Mouse (Mus musculus) layer of hippocampus, adult 9-10 months (tissue): ENCODE results near the gene Brat1.
A peak's percentile ranks its signal among the peaks of the same experiment; 100 is the strongest.
"Not testable (repeated sequence)": the region's sequence is repeated elsewhere in the genome, so short reads cannot be mapped to it uniquely, and the experiment has no call there.

Experiments used
- DNase-seq: peaks from one replicate; pipeline ENCODE4 v3.0.0; 2022; ENCODE audit warnings: low spot score

Brat1 gene

DNA sequence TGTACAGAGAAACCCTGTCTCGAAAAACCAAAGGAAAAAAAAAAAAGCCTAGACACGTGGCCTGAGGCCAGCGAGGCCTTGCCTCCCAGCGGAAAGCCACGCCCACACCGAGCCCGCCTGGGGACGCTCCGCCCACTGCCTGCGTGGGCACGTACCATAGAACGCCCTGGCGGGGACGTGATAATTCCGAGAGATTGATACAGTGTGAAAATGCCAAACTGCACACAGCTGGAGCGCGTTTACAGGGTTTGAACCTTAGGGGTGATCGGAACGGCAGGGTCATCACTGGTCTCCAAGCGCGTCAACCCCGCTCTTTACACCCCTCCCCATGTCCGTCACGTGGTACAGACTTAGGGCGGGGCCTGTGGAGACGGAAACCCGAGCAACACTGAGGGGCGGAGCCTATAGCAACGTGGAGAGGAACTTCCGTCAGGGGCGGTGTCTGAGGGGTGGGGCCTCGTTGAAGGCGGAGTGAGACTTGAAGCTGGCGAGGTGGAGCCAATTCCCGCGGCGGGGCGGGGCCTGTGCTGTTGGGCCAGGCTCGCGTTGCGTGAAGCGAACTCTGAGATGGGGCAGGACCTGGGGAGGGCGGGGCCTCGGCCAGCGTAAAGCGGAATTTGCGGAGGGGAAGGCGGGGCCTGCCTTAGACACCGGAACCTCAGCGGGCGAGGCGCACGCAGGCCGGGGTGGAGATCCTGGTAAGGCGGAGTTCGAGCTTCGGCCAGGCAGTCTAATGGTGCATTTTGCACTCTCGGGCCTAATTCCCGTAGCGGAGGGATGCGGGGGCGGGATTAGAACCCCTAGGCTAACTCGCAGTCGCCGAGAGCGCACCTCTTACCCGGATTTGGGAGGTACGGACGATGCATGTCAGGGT, at the start of gene Brat1:
TSS of gene Brat1 (plus strand) at position 634 of the 874 bp plus-strand sequence.
- peak; percentile 98 for DNase-seq

DNA sequence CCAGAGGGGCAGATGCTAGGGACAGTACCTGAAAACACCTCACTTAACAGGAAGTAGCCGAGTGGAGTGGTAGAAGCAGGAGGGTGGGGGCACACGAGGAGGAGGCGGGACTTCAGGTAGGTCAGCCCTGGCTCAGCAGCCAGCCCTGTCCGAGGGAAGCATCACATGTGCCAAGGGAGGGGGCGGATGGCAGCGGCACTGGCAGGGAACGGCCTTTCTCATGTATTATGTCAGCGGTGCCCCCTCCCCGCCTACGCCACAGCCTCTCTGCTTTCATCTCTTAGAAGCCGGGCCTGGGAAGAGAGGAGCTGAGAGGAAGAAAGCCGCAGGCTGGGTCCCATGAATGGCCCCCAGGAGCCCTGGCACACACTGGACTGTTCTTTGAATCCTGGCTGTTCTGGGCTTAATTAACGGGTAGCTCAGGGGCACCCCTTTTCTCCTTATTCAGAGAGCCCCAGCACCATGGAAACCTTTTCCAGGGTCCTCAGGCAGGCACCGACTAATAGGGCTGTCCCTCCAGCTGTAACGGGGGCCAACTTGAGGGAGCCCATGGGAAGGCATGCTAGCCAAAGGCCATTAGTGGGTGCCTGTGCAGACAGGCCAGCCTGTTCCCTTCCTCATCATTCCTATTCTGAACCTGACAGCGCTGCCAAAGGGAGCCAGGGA, 45.1 kb upstream of the Brat1 start:
- DNase-seq = no peak

DNA sequence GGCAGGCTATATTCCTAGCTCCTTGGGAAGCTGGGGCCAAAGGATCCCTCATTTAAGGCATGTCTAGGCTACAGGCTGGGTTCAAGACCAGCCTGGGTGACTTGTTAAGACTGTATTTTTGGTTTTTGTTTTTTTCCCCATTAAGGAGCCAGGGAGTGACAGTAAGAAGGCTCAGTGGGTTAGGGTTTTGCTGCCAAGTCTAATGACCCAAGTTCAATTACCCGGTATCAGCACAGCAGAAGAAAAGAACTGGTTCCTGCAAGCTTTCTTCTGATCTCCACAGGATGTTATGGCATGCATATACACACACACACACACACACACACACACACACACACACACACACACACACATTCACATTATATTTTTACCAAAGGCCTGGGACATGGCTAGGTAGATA, 44.4 kb upstream of the Brat1 start:
- DNase-seq = no peak

DNA sequence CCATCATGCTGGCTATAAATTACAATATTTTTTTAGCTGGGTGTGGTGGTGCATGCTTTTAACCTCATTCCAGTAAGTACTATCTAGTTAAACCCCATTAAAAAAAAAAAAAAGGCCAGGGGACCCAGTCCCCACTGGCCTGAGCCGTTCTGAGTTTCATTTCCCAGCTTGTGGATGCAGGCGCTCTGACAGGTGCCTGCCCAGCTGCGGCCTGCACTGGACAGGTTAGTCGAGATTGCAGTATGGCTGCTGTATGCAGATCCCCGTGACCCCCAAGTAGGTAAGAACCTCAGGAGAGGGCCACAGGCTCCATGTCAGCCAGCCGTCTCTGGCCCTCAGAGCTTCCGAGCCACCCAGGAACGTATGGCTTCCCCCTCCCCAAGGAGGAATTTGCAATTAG, 43.4 kb upstream of the Brat1 start:
- no peak for DNase-seq

DNA sequence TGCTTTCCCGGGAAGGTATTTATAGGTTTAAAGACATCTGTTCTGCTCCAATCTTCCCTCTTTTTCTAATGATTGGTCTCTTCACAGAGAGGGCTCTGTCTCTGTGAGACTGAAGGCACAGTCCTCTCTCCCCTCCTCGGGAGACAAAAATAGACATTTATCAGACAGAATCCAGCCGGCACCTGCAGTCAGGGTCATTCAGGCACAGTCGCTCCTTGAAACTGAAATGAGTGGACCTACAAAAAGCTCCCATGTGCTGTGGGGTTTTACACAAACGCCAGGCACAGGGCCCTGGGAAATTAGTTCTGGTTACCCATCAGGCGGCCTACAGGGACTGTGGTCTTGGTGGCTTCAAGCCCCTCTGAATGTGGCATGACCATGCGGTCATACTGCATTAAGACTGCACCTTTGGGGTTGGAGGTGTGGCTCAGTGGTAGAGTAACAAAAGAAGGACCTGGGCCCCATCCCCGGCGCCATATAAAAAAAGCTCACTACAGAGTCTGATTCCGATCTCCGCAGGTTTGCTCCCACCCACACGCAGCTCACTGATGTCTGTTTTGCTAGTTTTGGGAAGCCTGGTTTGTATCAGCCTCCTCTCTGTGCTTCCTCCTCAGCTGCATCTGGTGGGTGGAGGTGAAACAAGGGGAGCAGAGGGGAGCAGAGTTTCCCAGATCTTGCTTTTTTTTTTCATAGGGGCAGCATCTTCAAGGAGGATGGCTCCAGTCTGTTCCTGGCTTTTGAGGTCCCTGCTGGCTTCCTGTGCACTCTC, 42.8 kb upstream of the Brat1 start:
- no peak for DNase-seq

DNA sequence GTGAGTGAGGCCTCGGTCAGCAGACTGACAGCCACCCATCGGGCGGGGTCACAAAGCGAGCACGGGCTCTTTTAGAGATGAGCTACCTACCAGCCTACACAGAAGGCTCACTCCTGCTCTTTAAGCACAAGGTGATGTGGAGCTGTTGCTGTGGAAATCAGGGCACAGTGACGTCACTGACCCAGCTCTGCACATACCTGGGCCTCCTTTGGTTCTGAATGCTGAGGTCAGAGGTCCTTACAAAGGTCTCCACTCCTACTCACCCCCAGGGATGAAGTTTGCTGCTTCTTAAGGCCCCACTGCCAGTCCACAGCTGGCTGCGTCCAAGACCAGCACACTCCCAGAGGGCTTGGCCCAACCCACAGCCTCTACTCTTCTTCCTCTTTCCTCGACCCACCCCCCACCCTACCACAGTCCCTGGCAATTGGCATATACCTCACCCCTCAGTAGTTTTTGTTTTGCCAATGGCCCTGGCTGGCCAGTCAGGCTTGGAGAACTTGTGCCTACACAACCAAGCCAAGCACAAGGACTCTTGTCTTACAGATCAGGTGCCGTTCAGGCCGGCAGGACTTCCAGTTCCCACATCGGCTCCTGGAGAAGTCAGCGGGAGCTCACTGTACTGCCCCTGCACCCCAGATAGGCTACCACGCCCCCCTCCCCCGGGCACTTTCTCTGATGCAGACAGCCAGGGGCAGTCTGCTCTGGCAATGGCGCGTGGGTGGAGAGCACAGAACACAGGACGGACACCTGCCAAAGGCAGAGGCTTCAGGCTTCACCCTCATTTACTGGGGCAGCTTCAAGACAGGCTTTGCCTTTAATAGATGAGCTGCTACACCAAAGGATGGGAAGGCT, 41.8 kb upstream of the Brat1 start:
- DNase-seq = no peak

DNA sequence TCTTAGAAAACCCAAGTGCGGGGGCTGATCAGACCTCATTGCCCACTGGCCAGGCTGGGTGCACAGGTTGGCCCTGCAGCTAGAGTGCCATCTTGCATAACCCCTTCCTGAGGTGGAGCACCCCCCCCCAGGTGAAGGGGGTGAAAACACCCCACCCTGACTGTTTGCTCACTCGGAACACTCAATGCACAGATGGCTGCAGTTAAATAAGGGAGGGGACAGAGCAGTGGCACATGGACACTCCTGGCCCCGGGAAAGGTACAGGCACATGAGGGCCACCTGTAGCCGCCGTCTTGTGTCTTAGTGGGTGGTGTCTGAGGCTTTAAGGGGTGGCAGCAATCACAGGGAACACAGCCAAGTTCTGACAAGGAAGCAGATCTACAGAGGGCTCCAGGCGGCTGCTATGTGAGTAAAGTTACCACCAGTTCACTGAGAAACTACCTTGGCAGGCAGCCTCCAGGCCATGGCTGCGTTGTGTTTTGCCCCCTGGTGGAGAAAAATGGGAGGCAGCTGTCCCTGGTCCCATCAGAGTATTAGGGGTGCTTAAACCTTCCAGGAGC, 41.1 kb upstream of the Brat1 start:
- DNase-seq = no peak

DNA sequence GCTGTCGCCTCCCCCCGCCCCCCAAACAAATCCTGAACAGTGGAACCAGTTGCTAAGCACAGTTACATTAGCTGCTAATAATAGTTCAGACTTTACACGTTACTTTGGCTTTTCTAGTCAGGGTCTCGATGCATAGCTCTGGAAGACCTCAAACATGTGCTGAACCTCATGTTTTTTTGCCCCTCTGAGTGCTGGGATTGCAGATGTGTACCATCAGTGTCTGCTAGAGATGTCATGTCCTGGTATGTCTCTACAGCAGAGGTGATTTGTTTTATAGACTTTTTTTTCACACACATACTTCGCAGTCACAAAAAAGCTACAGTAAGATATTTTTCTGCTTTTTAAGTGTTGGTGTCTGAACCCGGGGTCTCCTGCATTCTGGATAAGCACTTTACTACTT, 32.7 kb upstream of the Brat1 start:
- DNase-seq = no peak

DNA sequence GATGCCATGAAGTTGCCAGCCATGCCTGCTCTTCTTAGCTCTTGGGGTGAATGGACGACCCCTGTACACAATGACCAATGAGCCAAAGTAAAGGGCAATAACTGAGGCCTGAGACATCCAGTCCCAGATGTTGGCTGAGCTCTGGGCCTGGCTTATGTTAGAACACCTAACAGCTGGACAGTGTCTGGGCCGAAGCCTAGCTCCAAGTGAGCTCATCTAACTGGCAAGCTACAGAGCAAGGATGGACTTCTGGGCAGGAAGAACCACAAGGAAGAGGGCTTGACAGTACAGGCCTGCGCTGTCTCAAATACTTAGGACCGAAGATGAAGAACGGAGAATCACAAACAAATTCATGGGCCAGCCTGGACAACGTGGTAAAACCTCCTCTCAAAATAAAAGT, 32.2 kb upstream of the Brat1 start:
- not testable (repeated sequence) for DNase-seq

DNA sequence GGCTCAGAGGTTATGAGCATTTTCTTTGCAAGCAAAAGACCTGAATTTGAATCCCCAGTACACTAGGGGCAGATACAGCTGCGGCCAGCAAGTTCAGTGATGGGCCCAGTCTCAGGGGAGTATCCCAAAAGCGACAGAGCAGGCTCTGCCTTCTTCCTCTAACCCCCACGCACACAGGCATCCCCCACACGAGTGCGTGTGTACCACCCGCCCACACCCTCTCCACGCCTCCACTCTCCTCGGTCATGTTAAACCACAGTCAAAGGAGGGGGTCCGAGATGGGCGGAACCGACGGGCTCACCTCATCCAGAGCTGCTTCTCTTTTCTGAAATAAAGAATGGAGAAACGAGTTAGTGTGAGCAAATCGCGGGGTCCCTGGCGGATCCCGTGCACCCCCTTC, 30.8 kb upstream of the Brat1 start:
- no peak for DNase-seq

DNA sequence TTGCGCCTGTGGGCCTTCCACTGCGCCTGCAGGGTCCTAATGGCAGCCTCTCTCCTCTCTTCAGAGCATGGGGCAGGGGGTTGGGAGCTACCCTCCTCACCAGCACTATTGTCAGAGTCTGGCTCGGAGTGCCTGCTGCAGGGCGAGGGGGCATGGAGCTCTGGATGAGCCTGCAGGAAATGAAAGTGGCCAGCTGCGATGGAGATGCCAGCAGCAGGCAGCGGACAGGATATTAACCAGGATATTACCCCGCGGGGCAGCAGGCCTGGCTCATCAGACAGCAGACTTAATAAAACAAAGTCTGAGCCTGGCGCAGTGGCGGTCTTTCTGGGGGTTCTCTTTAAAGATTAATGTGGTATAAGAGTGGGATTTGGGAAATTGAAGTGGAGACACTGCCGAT, 29.7 kb upstream of the Brat1 start:
- no peak for DNase-seq

DNA sequence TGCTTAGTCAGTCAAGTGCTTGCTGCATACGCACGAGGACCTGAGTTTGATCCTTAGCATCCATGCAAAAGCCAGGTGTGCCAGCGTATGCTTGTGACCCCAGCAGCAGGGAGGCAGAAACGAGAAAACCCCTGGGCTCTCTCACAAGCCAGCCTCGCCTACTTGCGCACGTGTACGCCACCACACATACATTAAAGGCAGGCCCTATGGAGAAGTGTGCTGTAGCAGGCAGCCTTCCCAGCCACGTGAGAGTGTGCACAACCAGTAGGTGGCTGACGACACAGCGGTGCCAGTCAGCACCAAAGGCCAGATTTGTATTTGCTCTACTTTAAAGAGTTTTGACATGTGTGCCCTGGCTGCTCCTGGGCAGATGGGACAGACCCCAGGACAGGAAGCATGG, 29.2 kb upstream of the Brat1 start:
- DNase-seq = no peak

DNA sequence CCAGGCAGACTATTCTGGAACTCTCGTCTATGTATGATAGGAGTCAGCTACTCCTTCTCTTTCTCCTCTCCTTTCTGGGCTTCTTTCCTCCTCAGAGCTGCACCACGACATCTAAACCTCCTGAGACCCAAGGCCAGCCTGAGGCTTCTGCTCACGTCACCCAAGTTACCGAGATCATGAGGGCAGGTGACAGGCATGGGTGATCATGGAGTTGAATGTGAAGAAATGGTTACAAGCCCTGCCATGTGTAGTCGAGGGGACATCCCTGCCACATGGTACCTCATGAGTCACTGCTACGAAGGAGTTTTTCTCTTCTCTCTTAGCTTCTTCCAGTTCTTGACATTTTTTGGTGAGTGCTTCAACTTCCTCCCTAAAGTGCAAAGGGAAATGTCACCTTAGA, 27.7 kb upstream of the Brat1 start:
- DNase-seq = no peak

DNA sequence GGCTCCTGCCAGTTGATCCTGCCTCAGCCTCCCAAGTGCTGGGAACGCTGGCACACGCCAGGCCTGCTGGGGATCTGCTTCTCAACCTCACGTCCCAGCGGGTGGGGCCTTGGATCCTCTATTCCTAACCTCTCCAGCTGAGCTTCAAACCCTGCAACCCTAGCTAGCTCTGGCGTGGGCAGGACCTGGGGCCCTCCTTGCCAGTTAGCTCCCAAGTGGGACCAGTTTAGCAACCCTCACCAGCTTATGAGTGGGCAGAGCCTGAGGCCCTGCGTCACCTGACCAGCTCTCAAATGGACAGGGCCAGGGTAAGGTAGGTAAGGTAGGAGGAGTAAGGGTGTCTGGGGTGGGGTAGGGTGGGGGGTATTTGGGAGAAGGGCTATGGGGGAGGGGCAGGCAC, 24.8 kb upstream of the Brat1 start:
- no peak for DNase-seq

DNA sequence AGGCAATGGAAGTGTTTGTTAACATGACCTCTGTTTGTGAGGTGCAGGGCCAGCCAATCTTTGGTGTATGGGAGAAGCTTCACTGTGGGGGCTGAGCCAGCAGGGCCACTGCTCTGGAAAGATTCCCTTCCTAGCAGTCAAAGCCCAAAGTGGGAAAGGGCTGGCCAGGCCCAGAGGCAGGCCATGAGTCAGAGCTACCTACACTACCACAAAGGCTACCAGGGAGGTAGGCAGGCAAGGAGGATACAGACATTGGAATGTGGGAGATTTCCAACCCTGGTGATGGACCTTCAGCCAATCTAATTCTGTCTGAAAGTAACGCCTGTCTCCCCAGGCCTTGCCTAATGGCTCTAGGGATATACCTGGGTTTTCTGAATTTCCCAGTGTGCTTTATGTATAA, 23.9 kb upstream of the Brat1 start:
- DNase-seq = no peak

DNA sequence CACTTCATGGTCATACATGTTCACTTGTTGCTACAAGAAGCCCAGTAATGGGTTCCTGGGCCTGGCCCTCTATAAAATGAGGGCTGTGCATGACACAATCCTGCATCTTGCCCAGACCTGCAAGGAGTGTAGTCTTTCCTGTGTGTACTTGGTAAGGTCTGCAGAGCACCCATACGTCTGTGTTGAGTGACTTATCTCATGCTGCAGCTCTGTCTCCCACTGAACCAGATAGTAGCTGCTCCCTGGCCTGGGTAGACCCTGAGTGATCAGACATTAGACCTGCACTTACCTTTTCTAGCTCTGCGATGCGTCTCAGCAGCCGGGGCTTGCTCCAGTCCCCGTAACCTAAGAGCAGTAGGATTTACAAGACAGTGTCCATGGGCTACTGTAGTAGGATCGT, 22.7 kb upstream of the Brat1 start:
- no peak for DNase-seq

DNA sequence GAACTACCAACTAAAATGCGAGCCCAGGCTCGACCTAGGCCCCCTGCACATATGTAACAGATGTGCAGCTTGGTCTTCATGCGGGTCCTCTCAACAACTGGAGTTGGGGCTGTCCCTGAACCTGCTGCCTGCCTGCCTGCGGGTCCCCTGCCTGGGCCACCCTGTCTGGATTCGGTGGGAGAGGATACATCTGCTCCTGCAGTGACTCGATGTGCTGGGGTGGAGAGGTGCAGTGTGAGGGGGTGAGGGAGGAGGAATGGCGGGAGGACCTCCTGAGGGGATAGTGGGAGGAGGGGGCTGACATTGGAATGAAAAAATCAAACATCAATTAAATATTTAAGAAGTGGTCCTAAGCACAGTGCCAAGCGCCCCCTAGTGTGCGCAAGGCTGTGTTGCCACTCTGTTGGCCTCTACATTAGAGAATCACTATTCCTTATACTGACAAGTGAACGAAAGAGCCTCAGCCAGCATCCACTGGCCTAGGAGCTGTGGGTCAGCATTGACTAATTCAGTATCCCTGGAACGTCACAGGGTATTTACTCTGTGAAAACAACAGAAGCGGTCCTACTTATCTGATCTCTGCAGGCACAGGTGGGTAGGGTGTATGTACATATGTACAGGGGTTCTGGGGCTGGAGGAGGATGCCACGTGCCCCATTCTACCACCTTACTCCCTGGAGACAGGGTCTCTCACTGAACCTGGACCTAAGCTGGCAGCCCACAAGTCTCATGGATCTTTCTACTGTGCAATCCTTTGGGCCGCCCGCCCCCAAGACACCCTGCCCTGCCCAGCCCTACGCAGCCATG, 20.3 kb upstream of the Brat1 start:
- DNase-seq = no peak

DNA sequence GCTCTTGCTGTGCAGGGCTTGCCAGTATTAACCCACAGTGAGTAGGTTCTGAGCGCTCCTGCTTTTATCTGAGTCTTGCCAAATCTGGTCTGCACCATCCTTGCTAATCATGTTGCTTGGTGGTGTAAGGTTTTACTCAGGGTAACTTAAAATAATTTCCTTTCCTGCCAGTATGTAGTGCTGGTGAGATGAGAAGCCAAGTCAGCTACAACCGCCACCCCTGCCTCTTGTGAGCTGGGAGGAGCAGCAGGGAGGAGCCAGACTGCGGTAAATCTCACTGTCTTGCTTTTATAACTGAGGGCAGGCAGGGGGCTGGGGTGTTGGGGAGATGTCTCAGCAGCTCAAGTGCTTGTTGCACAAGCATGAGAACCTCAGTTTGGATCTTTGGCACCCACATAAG, 16.4 kb upstream of the Brat1 start:
- DNase-seq = no peak

DNA sequence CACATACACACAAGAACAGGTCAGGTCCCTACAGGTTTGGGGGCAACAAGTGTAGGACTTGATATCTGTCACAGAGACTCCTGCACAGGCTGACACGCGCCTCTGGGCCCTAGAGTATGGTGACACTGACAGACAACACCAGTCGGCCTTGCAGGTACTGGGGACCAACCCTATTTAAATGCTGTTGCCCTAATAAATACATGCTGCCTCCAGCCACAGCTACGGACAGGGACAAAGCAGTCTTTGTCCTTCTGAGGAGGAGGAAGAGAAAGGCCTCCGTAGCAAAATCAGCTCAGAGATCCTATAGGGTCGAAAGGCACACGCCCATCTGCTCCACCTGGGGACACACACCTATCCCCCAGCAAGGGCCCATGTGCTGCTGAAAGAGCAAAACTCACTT, 8.8 kb upstream of the Brat1 start:
- DNase-seq = no peak

DNA sequence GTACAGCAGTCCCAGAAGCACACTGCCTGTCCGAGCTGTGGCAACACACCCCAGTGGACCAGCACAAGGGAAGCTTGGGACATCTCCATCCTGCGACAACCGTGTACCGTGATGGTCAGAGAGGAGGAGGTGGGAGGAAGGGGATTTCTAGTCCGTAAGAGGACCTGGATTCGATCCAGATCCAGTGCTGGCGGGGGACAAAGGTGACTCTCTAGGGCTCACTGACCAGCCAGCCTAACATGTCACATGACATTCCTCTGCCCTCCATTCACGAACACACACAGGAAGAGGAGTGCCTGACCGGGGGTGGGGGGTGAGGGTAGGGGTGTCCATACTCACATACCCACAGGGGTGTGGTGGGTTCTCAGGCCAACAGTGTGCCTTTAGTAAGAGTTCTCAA, 5.0 kb upstream of the Brat1 start:
- no peak for DNase-seq

DNA sequence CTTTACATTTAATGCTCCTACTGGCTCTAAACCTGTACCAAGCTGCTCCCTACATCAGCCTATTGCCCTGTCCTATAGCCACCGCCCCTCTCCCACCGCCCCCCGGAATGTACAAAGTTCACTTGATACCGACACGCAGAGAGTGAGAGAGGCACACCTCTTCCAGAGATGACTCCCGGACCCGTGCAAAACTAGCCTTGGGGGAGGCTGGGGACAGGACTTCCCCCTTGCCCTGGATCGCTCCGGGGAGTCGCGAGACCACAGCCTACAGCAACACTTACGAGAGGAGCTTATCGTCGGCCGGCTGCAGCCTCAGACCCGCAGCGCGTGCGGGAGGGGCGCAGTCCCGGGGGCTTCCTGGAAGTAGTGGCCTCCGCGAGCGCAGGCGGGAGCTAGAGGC, 3.1 kb upstream of the Brat1 start:
- no peak for DNase-seq
